In the genomic region with DNA sequence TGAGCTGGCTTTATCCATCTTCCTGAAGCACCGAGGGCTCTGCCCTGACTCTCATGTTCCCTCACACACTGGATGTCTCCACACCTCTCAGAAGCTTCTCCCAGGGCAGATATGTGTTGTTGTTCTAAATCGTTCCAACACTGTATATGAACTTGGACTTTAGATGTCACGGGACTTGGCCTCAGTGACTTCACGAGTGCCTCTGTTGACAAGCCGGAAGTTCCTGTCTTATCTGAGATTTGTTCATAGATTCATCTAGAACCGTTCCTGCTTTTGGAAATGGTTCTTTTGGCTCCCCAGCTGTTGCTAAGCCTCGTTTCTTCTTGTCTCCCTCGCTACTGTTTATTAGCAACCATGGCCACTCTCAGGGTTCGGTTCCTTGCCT, we compare ENCODE assay signal across 1 mouse cellular context.
TF ChIP-seq lines count a peak whose summit lies in the region.

No protein-coding gene starts in this region.

TF ChIP-seq in MEL, 35 proteins besides CTCF, POLR2A, EP300 and RAD21:
- TF ChIP-seq GATA1 (IDR thresholded peaks at IDR 0.05; ENCODE audit: low read depth, low read length) (peak; percentile 82), MYB (IDR thresholded peaks at IDR 0.05; ENCODE audit: low read depth, low read length) (no peak), MAFK (IDR thresholded peaks at IDR 0.05; ENCODE audit: borderline replicate concordance, low read depth, low read length) (no peak), ELF1 (IDR thresholded peaks at IDR 0.05; ENCODE audit: low read depth, low read length) (peak; percentile 34; the same call in 1 of the 2 replicates), USF1 (IDR thresholded peaks at IDR 0.05; ENCODE audit: low read depth, low read length) (peak; percentile 52; the same call in 1 of the 2 replicates), MAX (IDR thresholded peaks at IDR 0.05; ENCODE audit: low read length) (peak; percentile 14; the same call in 1 of the 2 replicates), RCOR1 (IDR thresholded peaks at IDR 0.05; ENCODE audit: low read depth, low read length) (0 out of 2 replicates have a peak, but pooled peaks have one; percentile 47), UBTF (IDR thresholded peaks at IDR 0.05; ENCODE audit: borderline replicate concordance, insufficient read depth, low read depth, low read length) (no peak), ZKSCAN1 (IDR thresholded peaks at IDR 0.05; ENCODE audit: low read depth, low read length) (no peak), TBP (IDR thresholded peaks at IDR 0.05; ENCODE audit: low read depth, low read length) (no peak), ETS1 (IDR thresholded peaks at IDR 0.05; ENCODE audit: low read depth, low read length) (peak; percentile 52; the same call in 1 of the 2 replicates), MEF2A (IDR thresholded peaks at IDR 0.05; ENCODE audit: extremely low read depth, insufficient replicate concordance, low read depth, low read length, poor library complexity, severe bottlenecking) (no peak), ZC3H11A (IDR thresholded peaks at IDR 0.05; ENCODE audit: low read depth, low read length) (no peak), MYC (IDR thresholded peaks at IDR 0.05; ENCODE audit: low read depth, low read length) (no peak), TCF12 (IDR thresholded peaks at IDR 0.05; ENCODE audit: low read depth, low read length) (0 out of 2 replicates have a peak, but pooled peaks have one; percentile 17), BHLHE40 (IDR thresholded peaks at IDR 0.05; ENCODE audit: borderline replicate concordance, low read depth, low read length) (peak; percentile 89; the same call in 1 of the 2 replicates), SIN3A (IDR thresholded peaks at IDR 0.05; ENCODE audit: low read length) (no peak)
